Mouse (Mus musculus) hindbrain, embryonic 16.5 days (tissue): Measurements from ENCODE around the gene Fads6. TPM values are rescaled to one million over a fixed set of nuclear protein-coding genes. Genes with fewer than 3 reads are reported as not detected.
A peak's percentile ranks its signal among the peaks of the same experiment; 100 is the strongest.

Experiments used
- ATAC-seq: fragments of 200-750 bp; cut with Nextera tagmentation; 2 replicates; pipeline ENCODE4 v1.8.0; 2017; ENCODE audit warnings: moderate TSS enrichment, moderate library complexity
- H3K27ac ChIP-seq: fragments of 300-500 bp; sonication (generic); 2 replicates; pipeline ENCODE4 v1.5.1; 2014; ENCODE audit warnings: low read depth, mild to moderate bottlenecking, control low read depth, low read length, moderate library complexity
- H3K27me3 ChIP-seq: fragments of 300-500 bp; sonication (generic); replicated peaks from 2 replicates; pipeline ENCODE4 v1.6.1; 2014; ENCODE audit warnings: low read length; ENCODE audit not compliant: control insufficient read depth, insufficient read depth
- H3K36me3 ChIP-seq: fragments of 300-500 bp; sonication (generic); 2 replicates; pipeline ENCODE4 v1.6.1; 2014; ENCODE audit warnings: mild to moderate bottlenecking, low read length, moderate library complexity, mixed read lengths; ENCODE audit not compliant: control insufficient read depth, insufficient read depth
- H3K4me1 ChIP-seq: fragments of 300-500 bp; sonication (generic); 2 replicates; pipeline ENCODE4 v1.6.1; 2014; ENCODE audit warnings: low read depth, low read length; ENCODE audit not compliant: control insufficient read depth, insufficient read depth
- H3K4me2 ChIP-seq: fragments of 300-500 bp; sonication (generic); 2 replicates; pipeline ENCODE4 v1.6.1; 2014; ENCODE audit warnings: mild to moderate bottlenecking, low read length, control low read depth, moderate library complexity
- H3K4me3 ChIP-seq: fragments of 300-500 bp; sonication (generic); 2 replicates; pipeline ENCODE4 v1.5.1; 2014; ENCODE audit warnings: mild to moderate bottlenecking, low read length, control low read depth, moderate library complexity
- H3K9ac ChIP-seq: fragments of 300-500 bp; sonication (generic); 2 replicates; pipeline ENCODE4 v1.6.1; 2014; ENCODE audit warnings: low read depth, mild to moderate bottlenecking, control low read depth, low read length, moderate library complexity
- H3K9me3 ChIP-seq: fragments of 300-500 bp; sonication (generic); 2 replicates; pipeline ENCODE4 v1.6.1; 2014; ENCODE audit warnings: mild to moderate bottlenecking, low read length, moderate library complexity; ENCODE audit not compliant: control insufficient read depth
- WGBS: fragments of 180-500 bp; shearing (Covaris S2); extraction: QIAGEN DNeasy Blood & Tissue Kit; methylation state at CpG from one replicate; pipeline ENCODE4 v1.1.7; 2014; 5-methylcytosine and 5-hydroxymethylcytosine counted together
- polyA plus RNA-seq: library from polyadenylated mRNA; unstranded; fragments of >200 nt; fragmentation: Nextera tagmentation; extraction: Ambion mirVana; gene quantifications from 2 replicates; pipeline ENCODE4 v1.2.1, GENCODE M21; 2015

The Fads6 gene
- polyA plus RNA-seq, 1 experiment from 2014 or later, result 2.0 TPM

DNA sequence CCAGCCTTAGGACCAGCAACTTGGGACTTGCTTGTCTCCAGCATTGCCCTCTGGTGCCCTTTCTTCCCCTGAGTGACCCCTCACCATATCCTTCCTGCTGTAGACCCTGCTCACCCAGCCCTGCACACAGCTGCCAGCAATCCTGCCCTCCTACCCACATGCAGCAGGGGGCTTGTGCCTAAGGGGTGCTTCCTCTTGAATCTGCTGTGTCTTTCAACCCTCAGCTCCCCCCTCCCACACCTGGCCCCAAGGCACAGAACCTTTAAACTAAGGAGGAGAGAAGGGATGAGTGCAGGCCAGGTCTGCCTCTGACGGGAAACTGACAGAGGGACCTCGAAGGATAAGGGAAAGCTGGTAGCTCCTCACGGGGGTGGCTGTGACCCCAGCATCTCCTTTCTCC lies 54.7 kb downstream of the Fads6 start:
- H3K27ac ChIP-seq, result no peak overlapping the region
- peaks cover 7% of the 10 kb centered on the region for H3K36me3 ChIP-seq
- 87% methylated on average over 3 of the region's 3 CpGs for WGBS
- no peak overlapping the region for H3K9ac ChIP-seq
- no peak overlapping the region for H3K4me3 ChIP-seq
- H3K4me2 ChIP-seq, result no peak overlapping the region
- H3K4me1 ChIP-seq, result peaks cover 13% of the 10 kb centered on the region
- no peak for ATAC-seq
- H3K9me3 ChIP-seq, result no peaks in the 10 kb centered on the region
- H3K27me3 ChIP-seq, result no peaks in the 10 kb centered on the region; the same call in none of the 2 replicates

DNA sequence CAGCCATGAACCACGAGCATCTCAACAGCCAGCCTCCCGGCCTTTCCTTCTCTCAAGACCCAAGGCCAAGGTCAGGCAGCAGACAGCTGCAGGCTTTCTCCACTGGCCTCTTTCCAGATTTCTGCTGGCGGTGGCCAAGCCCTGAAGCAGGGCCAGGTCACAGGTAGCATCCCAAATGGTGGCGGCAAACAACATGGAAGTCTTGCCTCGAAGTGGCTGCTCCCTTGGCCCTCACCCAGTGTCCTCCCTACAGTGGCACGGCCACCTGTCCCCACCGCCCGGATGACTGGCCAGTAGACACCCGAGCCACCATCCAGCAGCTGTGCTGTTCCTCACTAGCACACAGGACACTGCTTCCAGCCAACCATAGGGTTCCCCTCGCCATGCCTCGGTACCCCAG lies 56.1 kb downstream of the Fads6 start:
- no peak overlapping the region for H3K27ac ChIP-seq
- H3K9me3 ChIP-seq, result no peaks in the 10 kb centered on the region
- H3K9ac ChIP-seq, result no peak overlapping the region
- no peak overlapping the region for H3K4me2 ChIP-seq
- no peak overlapping the region for H3K4me3 ChIP-seq
- peaks cover 6% of the 10 kb centered on the region for H3K4me1 ChIP-seq
- no peaks in the 10 kb centered on the region; the same call in 1 of the 2 replicates for H3K27me3 ChIP-seq
- ATAC-seq, result no peak
- WGBS, result 68% methylated on average over 11 of the region's 11 CpGs
- peaks cover 7% of the 10 kb centered on the region for H3K36me3 ChIP-seq

DNA sequence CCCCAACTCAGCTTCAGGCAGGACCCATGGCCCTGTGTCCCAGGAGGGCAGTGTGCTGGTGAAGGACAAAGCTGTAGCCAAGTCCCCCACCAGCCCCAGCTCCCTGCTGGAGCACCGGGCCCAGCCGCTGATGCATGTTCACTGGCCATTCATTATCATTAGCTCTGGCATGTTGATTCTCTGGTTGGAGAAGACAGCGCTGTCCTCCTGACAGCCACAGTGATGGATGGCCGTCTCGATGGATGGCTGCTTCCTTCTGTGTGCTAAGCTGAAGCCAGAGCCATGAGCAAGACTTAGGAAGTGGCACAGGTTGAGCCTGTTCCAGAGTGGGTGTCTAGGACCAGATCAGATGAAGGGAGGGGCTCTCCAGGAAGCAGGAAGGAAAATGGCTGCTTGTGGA lies 60.9 kb downstream of the Fads6 start:
- 29% methylated on average over 5 of the region's 5 CpGs for WGBS
- no peaks in the 10 kb centered on the region for H3K36me3 ChIP-seq
- H3K27ac ChIP-seq, result no peak overlapping the region
- no peaks in the 10 kb centered on the region for H3K9me3 ChIP-seq
- peak; percentile 57 for ATAC-seq
- no peak overlapping the region for H3K4me2 ChIP-seq
- H3K4me3 ChIP-seq, result no peak overlapping the region
- no peaks in the 10 kb centered on the region; the same call in none of the 2 replicates for H3K27me3 ChIP-seq
- H3K4me1 ChIP-seq, result peaks cover 44% of the 10 kb centered on the region
- H3K9ac ChIP-seq, result peak overlapping the region; percentile 27; the same call in 1 of the 2 replicates

DNA sequence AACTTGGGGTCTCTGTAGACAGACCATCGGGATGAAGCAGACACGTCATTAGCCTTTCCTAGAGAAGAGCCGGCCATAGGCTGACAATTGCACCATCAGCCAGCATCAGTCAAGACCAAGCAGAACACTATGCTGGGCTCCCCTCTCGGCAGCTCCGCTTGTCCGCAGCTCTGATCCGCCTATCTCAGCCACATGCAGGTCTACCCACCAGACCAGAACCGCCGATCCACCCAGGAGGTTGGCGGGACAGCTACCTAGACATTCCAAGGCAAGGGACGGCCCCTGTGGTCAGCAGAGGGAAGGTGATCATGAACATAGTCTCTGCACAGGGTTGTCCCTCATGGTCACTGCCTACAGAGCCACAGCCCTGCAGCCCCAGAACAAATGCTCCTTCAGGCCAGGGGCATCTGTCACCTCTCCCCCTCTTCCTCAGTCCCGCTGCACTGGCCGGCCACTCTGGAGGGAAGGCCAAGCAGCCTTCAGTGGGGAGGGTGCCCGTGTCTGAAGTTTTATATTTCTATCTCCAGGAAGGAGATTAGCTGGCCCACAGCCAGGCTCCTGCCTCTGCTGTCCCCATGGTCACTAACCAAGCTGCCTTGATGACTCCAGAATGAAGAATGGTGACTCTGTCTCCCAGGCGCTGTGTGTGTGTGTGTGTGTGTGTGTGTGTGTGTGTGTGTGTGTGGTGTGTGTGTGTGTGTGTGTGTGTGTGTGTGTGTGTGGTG lies 63.0 kb downstream of the Fads6 start:
- ATAC-seq, result no peak
- Histone ChIP-seq H3K4me3 (no peak overlapping the region), H3K27ac (no peak overlapping the region), H3K4me2 (no peak overlapping the region), H3K4me1 (peaks cover 47% of the 10 kb centered on the region), H3K36me3 (no peaks in the 10 kb centered on the region), H3K9ac (no peak overlapping the region), H3K27me3 (peaks cover 3% of the 10 kb centered on the region), H3K9me3 (no peaks in the 10 kb centered on the region)
- WGBS, result 65% methylated on average over 14 of the region's 15 CpGs

DNA sequence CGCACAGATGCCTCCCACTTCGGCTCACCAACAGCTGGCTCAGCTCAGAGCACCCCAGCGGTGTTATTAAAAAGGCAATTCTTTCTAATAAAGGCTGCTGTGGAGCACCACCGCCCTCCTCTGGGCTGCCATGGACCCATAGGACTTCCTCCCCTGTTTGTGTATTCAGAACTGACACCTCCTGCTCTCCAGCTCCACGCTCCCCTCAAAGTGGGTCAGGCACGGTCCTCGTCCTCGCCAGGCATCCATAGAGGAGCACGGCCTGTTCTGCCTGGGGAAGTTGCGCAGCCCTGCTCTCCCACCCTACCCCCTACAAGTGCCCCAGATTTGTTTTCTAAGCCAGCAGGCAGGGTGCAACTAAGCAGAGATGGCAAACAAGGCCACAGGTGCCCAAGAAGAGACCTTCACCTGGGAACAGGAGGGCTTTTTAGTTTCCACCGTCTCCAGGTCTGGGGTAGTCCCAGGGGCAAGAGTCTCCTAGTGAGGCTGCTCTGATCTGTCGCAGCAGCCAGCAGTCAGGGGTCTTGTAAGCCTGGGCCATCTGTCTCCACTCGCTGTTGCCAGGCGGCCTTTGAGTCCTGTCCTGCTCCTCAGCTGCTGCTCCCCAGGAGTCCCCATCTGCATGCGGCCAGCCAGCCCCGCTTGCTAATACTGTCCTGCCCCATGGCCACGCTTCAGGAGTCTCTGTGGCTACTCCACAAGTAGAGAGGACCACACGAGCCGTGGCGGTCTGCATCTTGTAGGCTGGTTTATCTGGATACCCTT lies 63.8 kb downstream of the Fads6 start:
- 33% methylated on average over 20 of the region's 20 CpGs for WGBS
- Histone ChIP-seq H3K36me3 (no peaks in the 10 kb centered on the region), H3K27me3 (peaks cover 3% of the 10 kb centered on the region), H3K27ac (0 out of 2 replicates have a peak overlapping the region, but pooled peaks have one; percentile 34), H3K4me3 (no peak overlapping the region), H3K4me1 (peaks cover 47% of the 10 kb centered on the region), H3K9me3 (no peaks in the 10 kb centered on the region), H3K4me2 (no peak overlapping the region), H3K9ac (0 out of 2 replicates have a peak overlapping the region, but pooled peaks have one; percentile 1)
- peak; percentile 60; the same call in 1 of the 2 replicates for ATAC-seq

DNA sequence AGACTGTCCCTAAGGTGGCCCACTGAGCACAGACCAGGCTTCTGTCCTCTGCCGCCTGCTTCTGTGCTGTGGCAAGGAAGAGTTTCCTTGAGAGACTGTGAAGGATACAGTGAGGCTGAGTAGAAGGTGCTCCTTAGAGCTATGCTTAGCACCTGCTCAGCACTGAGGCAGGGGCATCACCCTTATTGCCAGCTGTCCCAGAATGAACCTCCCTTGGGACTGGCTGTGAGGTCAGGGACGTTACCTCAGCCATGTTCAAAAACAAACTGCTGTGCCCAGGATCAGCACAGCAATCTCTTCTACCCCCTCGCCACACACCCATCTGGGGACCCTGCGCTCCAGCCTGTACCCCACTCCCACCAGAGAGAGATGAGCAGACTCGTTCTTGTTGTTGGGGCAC lies 64.6 kb downstream of the Fads6 start:
- H3K4me1 ChIP-seq, result peaks cover 47% of the 10 kb centered on the region
- H3K9ac ChIP-seq, result no peak overlapping the region
- no peak for ATAC-seq
- peak overlapping the region; percentile 34; the same call in 1 of the 2 replicates for H3K27ac ChIP-seq
- 71% methylated on average over 5 of the region's 5 CpGs for WGBS
- H3K4me2 ChIP-seq, result no peak overlapping the region
- H3K36me3 ChIP-seq, result no peaks in the 10 kb centered on the region
- H3K27me3 ChIP-seq, result peaks cover 3% of the 10 kb centered on the region; the same call in 1 of the 2 replicates
- no peak overlapping the region for H3K4me3 ChIP-seq
- no peaks in the 10 kb centered on the region for H3K9me3 ChIP-seq

DNA sequence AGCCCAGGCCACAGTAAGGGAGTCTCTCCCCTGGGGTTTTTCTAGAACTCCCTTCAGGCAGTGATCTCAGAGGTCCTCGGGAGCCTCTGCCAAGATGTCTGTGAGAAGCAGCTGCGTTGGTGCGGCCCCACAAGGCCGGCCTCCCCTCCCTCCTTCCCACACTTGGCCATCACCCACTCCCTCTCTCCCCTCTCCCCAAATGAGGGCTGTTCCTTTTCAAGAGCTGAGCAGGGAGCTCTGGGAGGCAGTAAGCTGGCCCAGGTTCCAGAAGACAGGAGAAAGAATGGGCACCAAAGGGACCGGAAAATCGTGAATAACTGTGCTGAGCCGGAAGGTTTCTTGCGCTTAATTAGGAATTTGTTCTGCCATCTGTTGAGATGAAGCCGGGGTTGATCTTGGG lies 65.5 kb downstream of the Fads6 start:
- Histone ChIP-seq H3K4me3 (no peak overlapping the region), H3K4me2 (no peak overlapping the region), H3K9me3 (no peaks in the 10 kb centered on the region), H3K9ac (no peak overlapping the region), H3K4me1 (peaks cover 57% of the 10 kb centered on the region), H3K27ac (no peak overlapping the region; the same call in 1 of the 2 replicates), H3K36me3 (no peaks in the 10 kb centered on the region), H3K27me3 (peaks cover 3% of the 10 kb centered on the region; the same call in 1 of the 2 replicates)
- ATAC-seq, result no peak
- 21% methylated on average over 9 of the region's 9 CpGs for WGBS

DNA sequence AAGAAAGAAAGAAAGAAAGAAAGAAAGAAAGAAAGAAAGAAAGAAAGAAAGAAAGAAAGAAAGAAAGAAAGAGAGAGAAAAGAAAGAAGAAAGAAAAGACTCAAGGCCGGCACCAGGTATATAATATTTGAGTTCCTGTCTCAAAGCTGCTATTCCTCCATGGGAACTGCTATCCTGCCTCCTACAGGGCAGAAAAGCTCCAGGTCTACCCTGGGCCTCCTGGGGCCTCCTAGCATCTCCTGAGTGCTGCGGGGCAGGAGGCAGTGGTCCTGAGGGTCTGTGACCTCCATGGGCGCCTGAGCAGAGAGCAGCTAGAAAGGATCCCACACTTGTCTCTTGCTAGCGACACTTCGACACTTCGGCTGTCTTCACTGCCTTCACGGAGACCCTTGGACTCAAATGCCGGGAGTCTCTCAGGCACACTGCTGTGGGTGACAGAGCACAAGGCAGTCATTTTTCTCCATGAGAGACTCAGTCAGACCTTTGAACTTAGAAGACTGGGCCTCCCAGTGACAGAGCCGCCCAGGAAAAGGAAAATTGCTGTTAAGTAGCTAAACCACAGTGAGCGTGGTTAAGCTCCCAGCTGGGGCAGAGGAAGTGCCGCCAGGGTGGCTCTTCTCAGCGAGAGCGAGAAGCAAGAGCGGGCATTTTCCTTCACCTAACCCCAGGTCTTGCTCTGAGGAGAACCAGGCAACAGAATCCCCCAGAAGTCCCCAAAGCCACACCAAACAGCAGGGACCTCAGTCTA lies 66.1 kb downstream of the Fads6 start:
- peaks cover 57% of the 10 kb centered on the region for H3K4me1 ChIP-seq

More for the DNA sequence above, 66.1 kb downstream of the Fads6 start:
- Histone ChIP-seq H3K4me2 (no peak overlapping the region), H3K4me3 (no peak overlapping the region), H3K9me3 (no peaks in the 10 kb centered on the region), H3K27ac (no peak overlapping the region; the same call in 1 of the 2 replicates), H3K36me3 (no peaks in the 10 kb centered on the region), H3K27me3 (peaks cover 3% of the 10 kb centered on the region; the same call in 1 of the 2 replicates), H3K9ac (no peak overlapping the region)
- no peak for ATAC-seq
- WGBS, result 57% methylated on average over 14 of the region's 14 CpGs
